Mouse (Mus musculus) embryonic facial prominence, embryonic 15.5 days (tissue): ENCODE data around the gene Sh3bp4. TPM values are rescaled to one million over a fixed set of nuclear protein-coding genes. Genes with fewer than 3 reads are reported as not detected.

Source experiments
- ATAC-seq: fragments of 200-750 bp; cut with Nextera tagmentation; 2 replicates; pipeline ENCODE4 v1.8.0; 2017; ENCODE audit warnings: low read depth, moderate TSS enrichment; ENCODE audit not compliant: insufficient number of reproducible peaks, low FRiP score, low TSS enrichment
- H3K27ac ChIP-seq: fragments of 300-500 bp; sonication (generic); replicated peaks from 2 replicates; pipeline ENCODE4 v1.5.1; 2015; ENCODE audit warnings: mild to moderate bottlenecking, inconsistent platforms
- H3K27me3 ChIP-seq: fragments of 300-500 bp; sonication (generic); 2 replicates; pipeline ENCODE4 v1.6.1; 2015; ENCODE audit warnings: inconsistent platforms
- H3K36me3 ChIP-seq: fragments of 300-500 bp; sonication (generic); 2 replicates; pipeline ENCODE4 v1.6.1; 2015; ENCODE audit warnings: mild to moderate bottlenecking, inconsistent platforms
- H3K4me1 ChIP-seq: fragments of 300-500 bp; sonication (generic); 2 replicates; pipeline ENCODE4 v1.6.1; 2015; ENCODE audit warnings: inconsistent platforms
- H3K4me2 ChIP-seq: fragments of 300-500 bp; sonication (generic); replicated peaks from 2 replicates; pipeline ENCODE4 v1.6.1; 2015; ENCODE audit warnings: mild to moderate bottlenecking, inconsistent platforms
- H3K4me3 ChIP-seq: fragments of 300-500 bp; sonication (generic); replicated peaks from 2 replicates; pipeline ENCODE4 v1.5.1; 2015; ENCODE audit warnings: mild to moderate bottlenecking, inconsistent platforms
- H3K9ac ChIP-seq: fragments of 300-500 bp; sonication (generic); 2 replicates; pipeline ENCODE4 v1.6.1; 2015; ENCODE audit warnings: inconsistent platforms
- H3K9me3 ChIP-seq: fragments of 300-500 bp; sonication (generic); replicated peaks from 2 replicates; pipeline ENCODE4 v1.6.1; 2016; ENCODE audit warnings: inconsistent platforms
- WGBS: fragments of 180-500 bp; shearing (Covaris S2); methylation state at CpG from one replicate; pipeline ENCODE4 v1.1.7; 2015; 5-methylcytosine and 5-hydroxymethylcytosine counted together
- polyA plus RNA-seq: library from polyadenylated mRNA; unstranded; fragments of >200 nt; fragmentation: Nextera tagmentation; extraction: Ambion mirVana; gene quantifications from 2 replicates; pipeline ENCODE4 v1.2.1, GENCODE M21; 2015

The Sh3bp4 gene
- polyA plus RNA-seq, 1 experiment from 2014 or later = 26.6 TPM

GRCm38 (mm10) chr1:89163483-89163882, 93.3 kb downstream of the Sh3bp4 start:
- H3K9me3 ChIP-seq = no peaks in the 10 kb centered on the region
- no peak overlapping the region for H3K4me3 ChIP-seq
- H3K4me2 ChIP-seq = no peak overlapping the region
- H3K36me3 ChIP-seq = no peaks in the 10 kb centered on the region
- H3K4me1 ChIP-seq = 0 out of 2 replicates have a peak, but pooled peaks cover 9% of the 10 kb centered on the region
- no peaks in the 10 kb centered on the region for H3K27me3 ChIP-seq
- no peak overlapping the region for H3K9ac ChIP-seq
- WGBS = 88% methylated on average over 6 of the region's 6 CpGs
- H3K27ac ChIP-seq = no peak overlapping the region
- ATAC-seq = no peak

- H3K9ac ChIP-seq = no peak overlapping the region
- H3K36me3 ChIP-seq = no peaks in the 10 kb centered on the region
- H3K9me3 ChIP-seq = no peaks in the 10 kb centered on the region
- H3K4me1 ChIP-seq = 0 out of 2 replicates have a peak, but pooled peaks cover 9% of the 10 kb centered on the region
- no peak overlapping the region for H3K27ac ChIP-seq
- no peak overlapping the region for H3K4me3 ChIP-seq
- ATAC-seq = no peak
- no peak overlapping the region for H3K4me2 ChIP-seq
- no peaks in the 10 kb centered on the region for H3K27me3 ChIP-seq
- WGBS = 62% methylated on average over 5 of the region's 5 CpGs
These were observed 94.1 kb downstream of the Sh3bp4 start for GRCm38 (mm10) chr1:89164281-89164680.

GRCm38 (mm10) chr1:89164685-89165084, 94.5 kb downstream of the Sh3bp4 start:
- Histone ChIP-seq H3K27ac (no peak overlapping the region), H3K9me3 (no peaks in the 10 kb centered on the region)
- no peak for ATAC-seq

GRCm38 (mm10) chr1:89166814-89167249, 96.6 kb downstream of the Sh3bp4 start:
- Histone ChIP-seq H3K4me2 (no peak overlapping the region), H3K36me3 (no peaks in the 10 kb centered on the region), H3K27me3 (no peaks in the 10 kb centered on the region), H3K9me3 (no peaks in the 10 kb centered on the region), H3K27ac (no peak overlapping the region), H3K4me1 (0 out of 2 replicates have a peak, but pooled peaks cover 9% of the 10 kb centered on the region), H3K9ac (no peak overlapping the region), H3K4me3 (no peak overlapping the region)
- ATAC-seq = no peak
- WGBS = 24% methylated on average over 9 of the region's 9 CpGs

More at GRCm38 (mm10) chr1:89164685-89165084, 94.5 kb downstream of the Sh3bp4 start:
- no peak overlapping the region for H3K4me3 ChIP-seq
- H3K27me3 ChIP-seq = no peaks in the 10 kb centered on the region
- H3K4me1 ChIP-seq = 0 out of 2 replicates have a peak, but pooled peaks cover 9% of the 10 kb centered on the region
- WGBS = 14% methylated on average over 7 of the region's 7 CpGs
- H3K36me3 ChIP-seq = no peaks in the 10 kb centered on the region
- H3K9ac ChIP-seq = no peak overlapping the region
- H3K4me2 ChIP-seq = no peak overlapping the region

GRCm38 (mm10) chr1:89171275-89171767, 101.1 kb downstream of the Sh3bp4 start:
- Histone ChIP-seq H3K27ac (no peak overlapping the region), H3K27me3 (no peaks in the 10 kb centered on the region), H3K9ac (no peak overlapping the region), H3K9me3 (no peaks in the 10 kb centered on the region), H3K4me3 (no peak overlapping the region), H3K4me1 (no peaks in the 10 kb centered on the region), H3K36me3 (no peaks in the 10 kb centered on the region), H3K4me2 (no peak overlapping the region)
- WGBS = 67% methylated on average over 8 of the region's 8 CpGs
- no peak for ATAC-seq

GRCm38 (mm10) chr1:89174621-89175020, 104.4 kb downstream of the Sh3bp4 start:
- Histone ChIP-seq H3K9ac (no peak overlapping the region), H3K27ac (no peak overlapping the region), H3K27me3 (no peaks in the 10 kb centered on the region), H3K4me2 (no peak overlapping the region), H3K4me1 (no peaks in the 10 kb centered on the region), H3K9me3 (no peaks in the 10 kb centered on the region), H3K4me3 (no peak overlapping the region), H3K36me3 (no peaks in the 10 kb centered on the region)
- no peak for ATAC-seq
- WGBS = 73% methylated on average over 7 of the region's 7 CpGs

- Histone ChIP-seq H3K4me2 (no peak overlapping the region), H3K36me3 (no peaks in the 10 kb centered on the region), H3K9ac (no peak overlapping the region), H3K27ac (no peak overlapping the region), H3K4me3 (no peak overlapping the region), H3K27me3 (no peaks in the 10 kb centered on the region), H3K4me1 (no peaks in the 10 kb centered on the region), H3K9me3 (no peaks in the 10 kb centered on the region)
- 53% methylated on average over 2 of the region's 2 CpGs for WGBS
- ATAC-seq = no peak
These were observed 105.1 kb downstream of the Sh3bp4 start for GRCm38 (mm10) chr1:89175355-89175754.

GRCm38 (mm10) chr1:89183261-89183831, 113.1 kb downstream of the Sh3bp4 start:
- H3K4me1 ChIP-seq = peaks cover 20% of the 10 kb centered on the region
- H3K27me3 ChIP-seq = no peaks in the 10 kb centered on the region; the same call in 1 of the 2 replicates
- H3K9me3 ChIP-seq = no peaks in the 10 kb centered on the region
- no peak overlapping the region for H3K9ac ChIP-seq
- H3K36me3 ChIP-seq = no peaks in the 10 kb centered on the region
- WGBS = 21% methylated on average over 9 of the region's 9 CpGs
- 0 out of 2 replicates have a peak overlapping the region, but pooled peaks have one; percentile 58 for H3K27ac ChIP-seq
- no peak overlapping the region for H3K4me2 ChIP-seq
- no peak overlapping the region for H3K4me3 ChIP-seq
- peak; percentile 31; the same call in 1 of the 2 replicates for ATAC-seq

- Histone ChIP-seq H3K4me1 (peaks cover 20% of the 10 kb centered on the region), H3K4me2 (no peak overlapping the region), H3K4me3 (no peak overlapping the region), H3K9me3 (no peaks in the 10 kb centered on the region), H3K9ac (no peak overlapping the region), H3K27ac (0 out of 2 replicates have a peak overlapping the region, but pooled peaks have one; percentile 58), H3K36me3 (no peaks in the 10 kb centered on the region), H3K27me3 (no peaks in the 10 kb centered on the region; the same call in 1 of the 2 replicates)
- 48% methylated on average over 6 of the region's 6 CpGs for WGBS
- ATAC-seq = peak; percentile 17; the same call in 1 of the 2 replicates
These were observed 114.0 kb downstream of the Sh3bp4 start for GRCm38 (mm10) chr1:89184111-89184785.

- no peaks in the 10 kb centered on the region for H3K9me3 ChIP-seq
- no peak overlapping the region for H3K4me3 ChIP-seq
- H3K4me1 ChIP-seq = peaks cover 20% of the 10 kb centered on the region
- no peak for ATAC-seq
- H3K4me2 ChIP-seq = no peak overlapping the region
- H3K9ac ChIP-seq = no peak overlapping the region
- H3K27ac ChIP-seq = no peak overlapping the region
- no peaks in the 10 kb centered on the region; the same call in 1 of the 2 replicates for H3K27me3 ChIP-seq
- H3K36me3 ChIP-seq = no peaks in the 10 kb centered on the region
These were observed 114.6 kb downstream of the Sh3bp4 start for GRCm38 (mm10) chr1:89184839-89185238.

- ATAC-seq = no peak
- H3K4me2 ChIP-seq = no peak overlapping the region
- 47% methylated on average over 7 of the region's 7 CpGs for WGBS
These were observed 117.2 kb downstream of the Sh3bp4 start for GRCm38 (mm10) chr1:89187441-89187840.

More at GRCm38 (mm10) chr1:89187441-89187840, 117.2 kb downstream of the Sh3bp4 start:
- Histone ChIP-seq H3K4me3 (no peak overlapping the region), H3K9ac (no peak overlapping the region), H3K27ac (no peak overlapping the region), H3K4me1 (peaks cover 29% of the 10 kb centered on the region), H3K9me3 (no peaks in the 10 kb centered on the region), H3K27me3 (no peaks in the 10 kb centered on the region; the same call in 1 of the 2 replicates), H3K36me3 (no peaks in the 10 kb centered on the region)
